ENCODE assay signal across 14 mouse cellular contexts in genomic region chr1:135665484-135665883, GRCm38 (mm10). TPM values are rescaled to one million over a fixed set of nuclear protein-coding genes. Genes with fewer than 3 reads are reported as not detected.
DNase-seq lines count a peak whose midpoint lies in the region; ATAC-seq lines count a peak whose summit lies in the region.
"Had no signal": no experiment of that assay in that cellular context is flagged by ENCODE, and none has a peak within 500 bp of the region (broad histone marks: within the 10 kb centered on the region; RNA-seq: fewer than 3 reads in every experiment).

No protein-coding gene starts in this region.

- DNase-seq in adrenal gland, postnatal 10 days = peak; percentile 56
- no peak for DNase-seq in adrenal gland, adult 18-20 months (ENCODE audit: low spot score in 2 of 2)
- DNase-seq in layer of hippocampus, adult 11-12 months (ENCODE audit: low spot score) = peak; percentile 80
- DNase-seq in layer of hippocampus, postnatal 25 days (ENCODE audit: extremely low spot score in 1 of 2, low spot score in 1 of 2) = no peak
- peak; percentile 42 for DNase-seq in forebrain, embryonic 14.5 days (ENCODE audit: low spot score)
- DNase-seq in left cerebral cortex, postnatal 4 days = peak; percentile 60
- no peak for DNase-seq in gastrocnemius, postnatal 14 days
- no peak for DNase-seq in liver
- DNase-seq: heart, postnatal 14 days had no signal

- intact Hi-C loops in left cerebral cortex, postnatal 4 days (cut with DNase I) = no loop called here
- intact Hi-C loops in gastrocnemius, postnatal 14 days (cut with DNase I; ENCODE audit: low total_unique reads) = no loop called here

- WGBS in forebrain, embryonic 14.5 days = 27% methylated on average over 8 of the region's 8 CpGs

- no peaks in the 10 kb centered on the region for H3K27me3 ChIP-seq in forebrain, embryonic 14.5 days (replicated peaks; ENCODE audit: control insufficient read depth, insufficient read depth, low read length)
- H3K27me3 ChIP-seq: embryonic facial prominence, embryonic 12.5 days; kidney, embryonic 15.5 days; limb, embryonic 15.5 days; neural tube, embryonic 12.5 days had no signal

- no peak overlapping the region for H3K27ac ChIP-seq in forebrain, embryonic 14.5 days (ENCODE audit: low read depth, low read length)
- H3K27ac ChIP-seq: embryonic facial prominence, embryonic 12.5 days; kidney, embryonic 15.5 days; limb, embryonic 15.5 days; macrophage; neural tube, embryonic 12.5 days had no signal

- H3K9me3 ChIP-seq in forebrain, embryonic 14.5 days (replicated peaks; ENCODE audit: control insufficient read depth, low read length) = no peaks in the 10 kb centered on the region
- H3K9me3 ChIP-seq: embryonic facial prominence, embryonic 12.5 days; kidney, embryonic 15.5 days; limb, embryonic 15.5 days; neural tube, embryonic 12.5 days had no signal

- ATAC-seq in forebrain, embryonic 14.5 days = peak; percentile 33; the same call in 1 of the 2 replicates

- H3K9ac ChIP-seq in forebrain, embryonic 14.5 days (ENCODE audit: low read length) = no peak overlapping the region
- H3K9ac ChIP-seq: embryonic facial prominence, embryonic 12.5 days; kidney, embryonic 15.5 days; limb, embryonic 15.5 days; neural tube, embryonic 12.5 days had no signal

- no peak overlapping the region for H3K4me3 ChIP-seq in forebrain, embryonic 14.5 days (ENCODE audit: low read depth, low read length)
- H3K4me3 ChIP-seq: embryonic facial prominence, embryonic 12.5 days; kidney, embryonic 15.5 days; limb, embryonic 15.5 days; neural tube, embryonic 12.5 days had no signal

- peaks cover 8% of the 10 kb centered on the region for H3K4me1 ChIP-seq in forebrain, embryonic 14.5 days (ENCODE audit: control insufficient read depth, insufficient read depth, low read length)

- no peaks in the 10 kb centered on the region for H3K36me3 ChIP-seq in forebrain, embryonic 14.5 days (ENCODE audit: control insufficient read depth, insufficient read depth, low read length)
- H3K36me3 ChIP-seq: embryonic facial prominence, embryonic 12.5 days; kidney, embryonic 15.5 days; limb, embryonic 15.5 days; neural tube, embryonic 12.5 days had no signal

- H3K4me2 ChIP-seq in forebrain, embryonic 14.5 days (ENCODE audit: low read length) = no peak overlapping the region
- H3K4me2 ChIP-seq: embryonic facial prominence, embryonic 12.5 days; kidney, embryonic 15.5 days; limb, embryonic 15.5 days; neural tube, embryonic 12.5 days had no signal

RNA-seq across cellular contexts. Expression of gene Csrp1, which starts 54.4 kb away (rescaled TPM):
- 10 to 100 TPM; 94.9 to 97.9 TPM for total RNA-seq in adrenal gland, postnatal 10 days (2021)
- total RNA-seq in adrenal gland, adult 18-20 months (2021) = 100 to 1,000 TPM in 1 of 2 experiments, 10 to 100 TPM in 1; 63.7 to 118 TPM
- total RNA-seq in layer of hippocampus, postnatal 25 days (2021) = 100 to 1,000 TPM; 197 to 219 TPM
- polyA plus RNA-seq in forebrain, embryonic 14.5 days (2014; fragmentation: Nextera tagmentation; extraction: Ambion mirVana) = 22.3 and 24.9 TPM in 2 replicates
- total RNA-seq in left cerebral cortex, postnatal 4 days (2021) = 10 to 100 TPM; 31.2 to 32.8 TPM
- total RNA-seq in gastrocnemius, postnatal 14 days (2021) = 10 to 100 TPM; 40.6 to 53.4 TPM

RNA-seq across cellular contexts. Expression of gene Nav1, which starts 58.4 kb away (rescaled TPM):
- total RNA-seq in adrenal gland, postnatal 10 days (2021) = 10 to 100 TPM; 20.8 to 35.2 TPM
- total RNA-seq in adrenal gland, adult 18-20 months (2021) = 10 to 100 TPM; 11.2 to 15.3 TPM
- total RNA-seq in layer of hippocampus, postnatal 25 days (2021) = 10 to 100 TPM; 64.2 to 96.4 TPM
- 26.1 and 38.3 TPM in 2 replicates for polyA plus RNA-seq in forebrain, embryonic 14.5 days (2014; fragmentation: Nextera tagmentation; extraction: Ambion mirVana)
- 100 to 1,000 TPM; 232 to 237 TPM for total RNA-seq in left cerebral cortex, postnatal 4 days (2021)
- total RNA-seq in gastrocnemius, postnatal 14 days (2021) = 10 to 100 TPM; 13.6 to 15.6 TPM

Comparison
In these comparisons a context has a peak if more than half of its experiments do, and no peak if none do; other contexts are left out.
1. DNase-seq: peak in adrenal gland, postnatal 10 days (single experiment), layer of hippocampus, adult 11-12 months (single experiment), forebrain, embryonic 14.5 days (single experiment) and left cerebral cortex, postnatal 4 days (single experiment); none in adrenal gland, adult 18-20 months (0 of 2), layer of hippocampus, postnatal 25 days (0 of 2), gastrocnemius, postnatal 14 days (single experiment) and liver (single experiment).